Mouse (Mus musculus) neural tube, embryonic 13.5 days (tissue): ENCODE results near the gene Tada3. TPM values are rescaled to one million over a fixed set of nuclear protein-coding genes. Genes with fewer than 3 reads are reported as not detected.

Experiments
- ATAC-seq: fragments of 200-750 bp; cut with Nextera tagmentation; 2 replicates; pipeline ENCODE4 v1.8.0; 2017; ENCODE audit warnings: low read depth, mild to moderate bottlenecking, moderate TSS enrichment, moderate library complexity
- H3K27ac ChIP-seq: fragments of 300-500 bp; sonication (generic); replicated peaks from 2 replicates; pipeline ENCODE4 v1.5.1; 2015; ENCODE audit warnings: moderate library complexity, mild to moderate bottlenecking, inconsistent platforms
- H3K27me3 ChIP-seq: fragments of 300-500 bp; sonication (generic); 2 replicates; pipeline ENCODE4 v1.6.1; 2015; ENCODE audit warnings: mild to moderate bottlenecking, inconsistent platforms
- H3K36me3 ChIP-seq: fragments of 300-500 bp; sonication (generic); 2 replicates; pipeline ENCODE4 v1.6.1; 2015; ENCODE audit warnings: mild to moderate bottlenecking, inconsistent platforms
- H3K4me1 ChIP-seq: fragments of 300-500 bp; sonication (generic); replicated peaks from 2 replicates; pipeline ENCODE4 v1.6.1; 2015; ENCODE audit warnings: inconsistent platforms
- H3K4me2 ChIP-seq: fragments of 300-500 bp; sonication (generic); 2 replicates; pipeline ENCODE4 v1.6.1; 2015; ENCODE audit warnings: inconsistent platforms, mild to moderate bottlenecking, moderate library complexity
- H3K4me3 ChIP-seq: fragments of 300-500 bp; sonication (generic); 2 replicates; pipeline ENCODE4 v1.5.1; 2015; ENCODE audit warnings: mild to moderate bottlenecking, inconsistent platforms
- H3K9ac ChIP-seq: fragments of 300-500 bp; sonication (generic); 2 replicates; pipeline ENCODE4 v1.6.1; 2015; ENCODE audit warnings: moderate library complexity, mild to moderate bottlenecking, inconsistent platforms
- H3K9me3 ChIP-seq: fragments of 300-500 bp; sonication (generic); 2 replicates; pipeline ENCODE4 v1.6.1; 2016; ENCODE audit warnings: inconsistent platforms
- WGBS: fragments of 180-500 bp; shearing (Covaris S2); methylation state at CpG from one replicate; pipeline ENCODE4 v1.1.7; 2015; 5-methylcytosine and 5-hydroxymethylcytosine counted together
- polyA plus RNA-seq: library from polyadenylated mRNA; unstranded; fragments of >200 nt; fragmentation: Nextera tagmentation; extraction: Ambion mirVana; gene quantifications from 2 replicates; pipeline ENCODE4 v1.2.1, GENCODE M21; 2015

Gene Tada3
- 63.8 and 64.5 TPM in 2 replicates for polyA plus RNA-seq

DNA sequence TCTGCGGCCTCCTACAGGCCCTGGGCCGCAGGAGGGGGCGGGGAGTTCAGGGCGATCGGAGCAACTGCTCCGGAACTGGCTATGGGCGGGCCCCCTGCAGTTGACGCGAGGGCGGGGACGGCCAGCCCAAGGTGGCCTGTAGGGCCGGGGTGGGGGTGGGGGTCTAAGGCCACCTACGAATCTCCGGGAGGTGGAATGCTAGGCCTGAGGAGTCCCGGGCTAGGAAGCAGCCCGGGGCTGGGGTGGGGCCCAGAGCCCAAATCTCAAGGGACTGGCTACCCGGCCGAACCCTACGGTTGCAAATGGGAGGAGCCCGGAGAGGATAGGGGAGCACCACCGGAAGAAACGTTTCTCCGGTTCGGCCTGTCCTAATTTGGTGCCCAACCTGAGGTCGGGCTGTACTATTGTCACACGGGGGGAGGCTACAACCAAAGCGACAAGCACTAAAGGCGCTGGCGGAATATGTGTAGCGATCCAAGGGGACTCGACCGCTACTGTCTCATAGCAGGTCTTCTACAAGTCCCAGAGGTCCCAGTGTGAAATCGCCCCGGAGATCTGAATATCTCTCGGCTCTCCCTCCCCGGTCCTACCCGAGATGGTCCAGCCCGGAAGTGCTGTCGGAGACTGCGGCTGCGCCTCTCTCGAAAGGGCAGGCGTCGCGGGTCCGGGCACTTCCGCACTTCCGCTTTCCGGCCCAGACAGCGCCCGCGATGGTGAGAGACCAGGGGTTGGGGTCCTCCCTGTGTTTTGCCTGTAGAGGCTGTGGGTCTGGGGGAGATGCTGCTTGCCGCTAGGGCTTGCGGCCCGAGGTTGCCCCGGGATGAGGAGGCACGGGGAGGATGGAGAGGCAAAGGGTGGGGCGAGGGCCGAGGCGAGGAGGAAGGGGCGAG is at the start of gene Tada3, which contains the start of gene Arpc4:
Gene Tada3, minus strand, starts transcription at position 388 of the 890 bp plus-strand sequence.
Gene Arpc4, plus strand, starts transcription at position 620 of the 890 bp plus-strand sequence.
- H3K4me1 ChIP-seq = peaks cover 27% of the 10 kb centered on the region
- no peaks in the 10 kb centered on the region for H3K27me3 ChIP-seq
- peak within 1 kb of the TSS; percentile 92 for H3K9ac ChIP-seq
- no peaks in the 10 kb centered on the region for H3K9me3 ChIP-seq
- peak within 1 kb of the TSS; percentile 89 for H3K4me2 ChIP-seq
- WGBS = under 1% methylated on average over 61 of the region's 61 CpGs
- H3K27ac ChIP-seq = peak within 1 kb of the TSS; percentile 93
- H3K4me3 ChIP-seq = peak within 1 kb of the TSS; percentile 81
- peaks cover 60% of the 10 kb centered on the region for H3K36me3 ChIP-seq
- ATAC-seq = peak; percentile 95

DNA sequence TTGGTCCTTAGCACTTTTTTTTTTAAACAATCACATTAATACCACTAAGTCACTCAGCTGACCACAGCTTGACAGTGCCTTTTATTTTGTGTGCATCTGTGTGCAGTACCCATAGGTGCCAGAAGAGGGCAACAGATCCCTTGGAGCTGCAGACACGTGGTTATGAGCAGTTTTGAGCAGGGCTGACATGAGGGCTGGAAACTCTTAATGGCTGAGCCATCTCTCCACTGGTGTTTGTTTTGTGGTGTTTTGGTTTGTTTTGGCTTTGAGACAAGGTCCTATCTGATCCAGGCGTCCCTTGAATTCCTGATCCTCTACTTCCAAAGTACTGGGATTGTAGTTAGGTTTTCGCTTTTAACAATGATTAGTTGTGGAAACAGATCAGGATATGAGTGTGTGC is 49.7 kb upstream of the Tada3 start:
- WGBS = 57% methylated on average over 3 of the region's 3 CpGs
- Histone ChIP-seq H3K36me3 (no peaks in the 10 kb centered on the region), H3K4me2 (no peak overlapping the region), H3K27ac (no peak overlapping the region), H3K4me3 (no peak overlapping the region), H3K9me3 (no peaks in the 10 kb centered on the region), H3K9ac (no peak overlapping the region), H3K27me3 (no peaks in the 10 kb centered on the region; the same call in 1 of the 2 replicates), H3K4me1 (no peaks in the 10 kb centered on the region)
- ATAC-seq = no peak

DNA sequence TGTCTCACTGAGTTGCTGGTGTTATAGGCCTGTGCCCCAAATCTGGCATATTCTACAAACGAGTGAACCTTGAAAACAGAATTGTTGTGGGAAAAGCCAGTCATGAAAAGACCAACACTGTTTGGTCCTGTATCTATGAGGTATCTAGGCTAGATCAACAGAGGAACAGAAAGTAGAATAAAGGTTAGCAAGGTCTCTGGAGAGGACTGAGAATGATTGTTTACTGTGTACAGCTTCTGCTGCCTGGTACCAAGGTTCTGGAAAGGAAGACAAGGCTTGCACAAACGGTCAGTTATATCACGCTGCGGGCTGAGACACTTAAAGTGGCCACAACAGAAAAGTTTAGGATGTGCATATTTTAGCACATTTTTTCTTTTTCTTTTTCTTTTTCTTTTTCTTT is 49.0 kb upstream of the Tada3 start:
- Histone ChIP-seq H3K4me2 (no peak overlapping the region), H3K9me3 (no peaks in the 10 kb centered on the region), H3K4me1 (no peaks in the 10 kb centered on the region), H3K36me3 (no peaks in the 10 kb centered on the region), H3K27ac (no peak overlapping the region), H3K27me3 (no peaks in the 10 kb centered on the region; the same call in 1 of the 2 replicates), H3K9ac (no peak overlapping the region), H3K4me3 (no peak overlapping the region)
- no peak for ATAC-seq
- 91% methylated on average over 4 of the region's 4 CpGs for WGBS

DNA sequence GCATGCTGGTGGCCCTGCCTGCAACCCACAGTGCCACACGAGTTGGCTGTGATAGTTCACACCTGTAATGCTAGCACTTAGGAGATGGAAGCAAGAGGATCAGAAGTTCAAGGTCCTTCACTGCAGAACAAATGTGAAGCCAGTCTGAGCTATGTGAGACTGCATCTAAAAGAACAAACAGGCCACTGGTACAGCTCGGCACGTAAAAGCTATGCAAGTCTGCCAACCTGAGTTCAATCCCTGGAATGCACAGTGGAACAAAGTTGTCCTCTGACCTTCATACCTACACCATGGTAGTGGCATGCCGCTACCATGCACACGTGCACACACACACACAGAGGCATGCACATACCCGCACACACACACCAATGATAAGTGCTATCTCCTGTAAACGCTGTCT is 46.5 kb upstream of the Tada3 start:
- Histone ChIP-seq H3K9me3 (no peaks in the 10 kb centered on the region), H3K9ac (no peak overlapping the region), H3K4me1 (peaks cover 4% of the 10 kb centered on the region), H3K4me2 (no peak overlapping the region), H3K27me3 (no peaks in the 10 kb centered on the region; the same call in 1 of the 2 replicates), H3K36me3 (no peaks in the 10 kb centered on the region), H3K27ac (no peak overlapping the region), H3K4me3 (no peak overlapping the region)
- no peak for ATAC-seq
- 92% methylated on average over 7 of the region's 7 CpGs for WGBS

DNA sequence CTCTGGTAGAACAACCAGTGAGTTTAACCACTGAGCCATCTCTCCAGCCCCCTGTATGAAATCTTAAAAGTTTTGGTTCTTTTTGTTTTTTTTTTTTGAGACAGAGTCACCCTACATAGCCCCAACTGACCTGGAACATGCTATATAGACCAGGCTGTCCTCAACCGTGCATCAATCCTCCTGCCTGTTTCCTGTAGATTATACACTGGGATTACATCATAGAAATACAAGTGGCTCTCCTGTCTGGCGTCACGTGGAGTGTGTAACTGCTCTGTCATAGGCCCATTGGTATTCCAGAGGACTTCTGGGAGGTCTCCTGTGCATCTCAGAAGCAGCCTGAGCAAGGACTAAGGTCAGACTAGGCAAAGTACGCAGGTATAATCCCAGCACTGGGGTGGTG is 45.3 kb upstream of the Tada3 start:
- no peaks in the 10 kb centered on the region for H3K36me3 ChIP-seq
- WGBS = 84% methylated on average over 4 of the region's 4 CpGs
- H3K4me1 ChIP-seq = peaks cover 12% of the 10 kb centered on the region
- H3K4me3 ChIP-seq = no peak overlapping the region
- H3K27ac ChIP-seq = no peak overlapping the region
- H3K9ac ChIP-seq = no peak overlapping the region
- H3K27me3 ChIP-seq = no peaks in the 10 kb centered on the region; the same call in 1 of the 2 replicates
- H3K9me3 ChIP-seq = no peaks in the 10 kb centered on the region
- ATAC-seq = no peak
- H3K4me2 ChIP-seq = no peak overlapping the region

DNA sequence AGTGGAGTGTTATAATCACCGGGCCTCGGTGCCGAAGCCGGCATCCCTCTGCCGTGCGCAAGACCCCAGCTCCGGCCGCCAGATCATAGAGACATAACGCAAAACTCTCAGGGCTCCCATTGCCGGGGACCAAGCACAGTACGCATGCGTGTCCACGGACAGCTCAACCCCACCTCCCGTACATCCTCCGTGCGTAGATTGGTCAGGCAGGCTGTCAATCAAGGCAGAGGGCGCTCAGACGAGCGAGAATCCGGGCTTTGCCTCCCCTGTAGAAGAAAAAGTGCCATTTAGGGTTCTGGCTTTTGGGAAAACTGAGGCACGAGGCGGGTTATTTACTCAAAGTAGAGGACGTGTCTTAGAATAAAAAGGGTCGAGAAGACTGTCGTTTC is 41.5 kb upstream of the Tada3 start, which contains the start of gene Rpusd3:
Gene Rpusd3, minus strand, starts transcription at position 142 of the 389 bp plus-strand sequence.
- Histone ChIP-seq H3K4me3 (peak within 1 kb of the TSS; percentile 66), H3K36me3 (peaks cover 19% of the 10 kb centered on the region), H3K27ac (peak within 1 kb of the TSS; percentile 64), H3K9me3 (no peaks in the 10 kb centered on the region), H3K4me1 (peaks cover 28% of the 10 kb centered on the region), H3K27me3 (no peaks in the 10 kb centered on the region), H3K9ac (peak within 1 kb of the TSS; percentile 82), H3K4me2 (peak within 1 kb of the TSS; percentile 97)
- WGBS = under 1% methylated on average over 25 of the region's 25 CpGs
- peak; percentile 98 for ATAC-seq

DNA sequence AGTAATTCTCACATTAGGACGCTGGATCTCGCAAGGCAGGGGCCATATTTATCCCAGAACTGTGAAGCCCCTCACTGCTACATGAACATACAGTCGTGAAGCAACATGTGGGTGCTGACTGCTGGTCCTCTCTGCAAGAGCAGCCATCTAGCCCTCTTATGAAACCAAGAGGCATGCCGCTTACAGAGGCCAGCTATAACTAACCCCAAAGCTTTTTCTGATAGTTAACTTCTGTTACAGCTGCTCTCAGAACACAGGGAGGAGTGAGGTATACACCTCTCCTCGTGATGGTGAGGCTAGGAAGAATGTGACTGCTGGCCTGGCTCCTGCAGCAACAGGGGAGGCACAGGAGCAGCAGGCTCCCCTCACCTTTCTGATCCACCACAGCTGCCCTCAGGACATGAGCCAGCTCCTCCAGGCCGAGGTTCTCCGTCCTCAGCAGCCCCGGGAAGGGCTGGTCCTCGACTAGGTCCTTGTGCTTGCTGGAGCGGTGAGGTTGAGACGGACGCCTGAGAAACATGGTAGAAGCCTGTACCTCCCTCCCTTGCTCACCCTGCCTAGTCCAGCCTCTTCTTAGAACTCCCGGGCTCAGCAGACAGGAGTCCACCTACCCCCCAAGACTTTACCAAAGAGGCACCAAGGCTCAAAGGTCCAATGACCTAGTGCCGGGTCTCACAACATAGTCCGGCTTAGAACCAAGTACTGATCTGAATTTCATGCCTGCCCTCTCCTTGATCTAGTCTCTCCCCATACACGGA is 40.9 kb upstream of the Tada3 start:
- H3K9me3 ChIP-seq = no peaks in the 10 kb centered on the region
- H3K9ac ChIP-seq = peak overlapping the region; percentile 82
- H3K4me3 ChIP-seq = peak overlapping the region; percentile 66
- 16% methylated on average over 16 of the region's 16 CpGs for WGBS
- peak overlapping the region; percentile 64 for H3K27ac ChIP-seq
- H3K36me3 ChIP-seq = peaks cover 25% of the 10 kb centered on the region
- H3K27me3 ChIP-seq = no peaks in the 10 kb centered on the region
- peak; percentile 70 for ATAC-seq
- peaks cover 28% of the 10 kb centered on the region for H3K4me1 ChIP-seq
- H3K4me2 ChIP-seq = peak overlapping the region; percentile 97

DNA sequence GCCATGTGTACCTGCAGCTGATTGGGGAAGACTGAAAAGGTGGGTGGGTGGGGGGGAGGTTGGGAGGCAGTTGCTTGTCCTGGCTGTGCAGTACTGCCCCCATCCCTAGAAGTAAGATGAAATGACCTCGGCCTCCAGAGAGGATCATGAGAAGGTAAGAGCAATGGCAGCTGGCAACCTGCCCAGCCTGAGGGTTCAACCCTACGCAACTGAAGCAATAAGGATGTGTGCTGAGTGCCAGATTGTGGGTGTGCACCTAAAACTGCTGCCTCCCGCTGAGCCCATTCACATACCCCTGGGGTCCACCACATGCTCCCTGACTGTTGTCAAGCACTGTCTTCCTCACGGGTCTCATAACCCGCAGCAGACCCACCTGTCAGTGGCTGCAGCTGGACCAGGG is 38.7 kb upstream of the Tada3 start:
- H3K27me3 ChIP-seq = no peaks in the 10 kb centered on the region
- H3K4me3 ChIP-seq = no peak overlapping the region
- peaks cover 28% of the 10 kb centered on the region for H3K4me1 ChIP-seq
- H3K9ac ChIP-seq = no peak overlapping the region
- peaks cover 32% of the 10 kb centered on the region for H3K36me3 ChIP-seq
- no peak overlapping the region for H3K27ac ChIP-seq
- WGBS = 72% methylated on average over 5 of the region's 5 CpGs
- ATAC-seq = no peak
- no peaks in the 10 kb centered on the region for H3K9me3 ChIP-seq
- no peak overlapping the region for H3K4me2 ChIP-seq

DNA sequence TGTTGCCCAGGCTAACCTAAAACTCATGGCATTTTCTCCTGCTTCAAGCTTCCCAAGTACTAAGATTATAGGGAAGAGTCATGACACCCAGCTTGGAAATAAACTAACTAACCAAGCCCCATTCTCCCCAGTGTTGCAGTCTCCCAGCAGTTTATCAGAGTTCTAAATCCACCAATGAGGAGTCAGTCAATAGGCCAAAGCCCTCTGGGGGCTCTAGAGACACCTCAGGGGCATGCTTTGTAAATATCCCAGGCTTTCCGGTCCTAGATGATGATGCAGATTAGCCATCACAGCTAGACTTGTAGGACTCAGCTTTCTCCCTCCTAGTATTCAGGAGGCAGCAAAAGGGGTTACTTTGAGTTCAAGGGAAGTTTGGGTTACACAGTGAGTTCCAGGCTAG is 32.3 kb upstream of the Tada3 start:
- no peak overlapping the region for H3K4me3 ChIP-seq

DNA sequence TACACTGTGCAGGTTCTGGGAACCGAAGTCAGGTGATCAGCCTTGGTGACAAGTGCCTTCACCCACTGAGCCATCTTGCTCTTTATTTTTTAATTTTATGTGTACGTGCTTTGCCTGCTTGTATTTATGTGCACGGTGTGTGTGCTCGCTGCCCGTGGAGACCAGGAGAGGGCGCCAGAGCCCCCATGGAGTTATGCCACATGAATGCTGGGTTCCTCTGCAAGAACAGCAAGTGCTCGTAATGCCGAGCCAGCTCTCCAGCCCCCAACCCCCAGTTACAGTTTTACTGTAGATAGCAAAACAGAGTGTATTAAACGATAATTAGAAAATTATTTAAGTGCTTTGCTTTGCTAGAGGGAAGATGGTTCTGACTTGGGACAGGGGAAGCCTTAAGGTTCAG is 29.0 kb upstream of the Tada3 start:
- H3K4me2 ChIP-seq = no peak overlapping the region
- WGBS = 78% methylated on average over 9 of the region's 9 CpGs
- H3K9ac ChIP-seq = no peak overlapping the region

More for the DNA sequence above, 32.3 kb upstream of the Tada3 start:
- H3K4me2 ChIP-seq = no peak overlapping the region
- no peaks in the 10 kb centered on the region for H3K9me3 ChIP-seq
- 80% methylated on average over 1 of the region's 1 CpGs for WGBS
- no peak overlapping the region for H3K27ac ChIP-seq
- H3K36me3 ChIP-seq = peaks cover 59% of the 10 kb centered on the region
- no peaks in the 10 kb centered on the region for H3K27me3 ChIP-seq
- no peaks in the 10 kb centered on the region for H3K4me1 ChIP-seq
- no peak overlapping the region for H3K9ac ChIP-seq
- ATAC-seq = no peak

DNA sequence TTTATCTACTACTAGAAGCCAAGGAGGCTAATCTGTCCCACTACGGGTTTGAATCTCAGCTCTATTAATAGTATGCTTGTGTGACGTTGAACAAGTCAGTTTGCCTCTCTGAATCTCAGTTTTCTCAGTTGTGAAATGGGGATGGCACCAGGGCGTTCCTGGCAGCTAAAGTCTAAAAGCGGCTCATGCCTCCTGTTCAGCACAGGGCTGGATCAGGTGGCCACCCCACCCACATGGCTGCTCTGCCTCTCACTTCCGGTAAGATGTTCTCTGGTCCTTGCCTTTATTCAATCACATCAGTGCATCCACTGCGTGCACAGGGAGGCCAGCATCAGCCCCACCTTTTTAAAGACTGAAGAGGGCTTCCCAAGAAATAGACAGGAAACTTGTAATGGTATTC is 27.8 kb upstream of the Tada3 start:
- peaks cover 31% of the 10 kb centered on the region for H3K36me3 ChIP-seq
- ATAC-seq = no peak
- no peak overlapping the region for H3K4me3 ChIP-seq
- no peaks in the 10 kb centered on the region for H3K9me3 ChIP-seq
- H3K4me2 ChIP-seq = no peak overlapping the region
- H3K27ac ChIP-seq = no peak overlapping the region
- WGBS = 94% methylated on average over 6 of the region's 6 CpGs
- no peaks in the 10 kb centered on the region for H3K27me3 ChIP-seq
- no peak overlapping the region for H3K9ac ChIP-seq
- H3K4me1 ChIP-seq = no peaks in the 10 kb centered on the region

More for the DNA sequence above, 29.0 kb upstream of the Tada3 start:
- no peak for ATAC-seq
- H3K4me1 ChIP-seq = no peaks in the 10 kb centered on the region
- H3K27ac ChIP-seq = no peak overlapping the region
- H3K9me3 ChIP-seq = no peaks in the 10 kb centered on the region
- H3K27me3 ChIP-seq = no peaks in the 10 kb centered on the region
- H3K36me3 ChIP-seq = peaks cover 40% of the 10 kb centered on the region
- H3K4me3 ChIP-seq = no peak overlapping the region
